18 mouse cellular contexts compared by ENCODE assay signal in the genomic region with DNA sequence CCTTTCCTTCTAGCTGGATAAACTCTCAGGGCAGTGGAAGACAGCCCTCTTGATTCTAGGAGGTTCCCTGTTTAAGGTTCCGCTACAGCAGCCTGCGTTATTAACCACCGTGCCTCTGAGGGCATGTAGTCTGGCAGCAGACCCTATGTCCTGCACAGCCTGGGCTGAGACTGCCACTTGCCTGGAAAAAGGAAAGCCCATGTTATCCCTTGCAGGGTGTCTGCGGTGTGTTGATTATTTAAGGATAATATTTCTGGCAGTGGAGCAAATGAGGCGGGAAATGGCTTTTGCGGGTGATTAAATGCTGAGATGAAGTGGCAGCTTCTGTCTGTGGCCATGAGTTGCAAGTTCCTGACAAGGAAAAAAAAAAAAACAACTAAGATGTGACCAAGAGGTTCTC.
"Had no signal": no experiment of that assay in that cellular context is flagged by ENCODE, and none has a peak within 500 bp of the region (broad histone marks: within the 10 kb centered on the region; RNA-seq: fewer than 3 reads in every experiment).

No protein-coding gene starts in this region.

- DNase-seq: kidney, adult 9 months; kidney, postnatal 36 days; left cerebral cortex, postnatal 4 days; liver, postnatal 0 days; lung, embryonic 14.5 days; thymus, adult 18-20 months; thymus, postnatal 36 days had no signal

- H3K27me3 ChIP-seq: intestine, embryonic 15.5 days; limb, embryonic 12.5 days; limb, embryonic 15.5 days; midbrain, embryonic 15.5 days; neural tube, embryonic 12.5 days; neural tube, embryonic 15.5 days had no signal

- H3K4me3 ChIP-seq: intestine, embryonic 15.5 days; limb, embryonic 12.5 days; limb, embryonic 15.5 days; midbrain, embryonic 12.5 days; midbrain, embryonic 15.5 days; neural tube, embryonic 12.5 days; neural tube, embryonic 15.5 days had no signal

- H3K36me3 ChIP-seq: intestine, embryonic 15.5 days; limb, embryonic 12.5 days; limb, embryonic 15.5 days; midbrain, embryonic 12.5 days; midbrain, embryonic 15.5 days; neural tube, embryonic 12.5 days; neural tube, embryonic 15.5 days had no signal

- ATAC-seq: intestine, embryonic 15.5 days; liver, postnatal 0 days; lung, postnatal 0 days; midbrain, embryonic 15.5 days had no signal

- H3K4me2 ChIP-seq: intestine, embryonic 15.5 days; limb, embryonic 12.5 days; limb, embryonic 15.5 days; liver, embryonic 11.5 days; lung, embryonic 14.5 days; midbrain, embryonic 12.5 days; midbrain, embryonic 15.5 days; neural tube, embryonic 12.5 days; neural tube, embryonic 15.5 days had no signal

- H3K9me3 ChIP-seq: intestine, embryonic 15.5 days; limb, embryonic 12.5 days; limb, embryonic 15.5 days; midbrain, embryonic 12.5 days; midbrain, embryonic 15.5 days; neural tube, embryonic 12.5 days; neural tube, embryonic 15.5 days had no signal

- H3K4me1 ChIP-seq: intestine, embryonic 15.5 days; limb, embryonic 12.5 days; limb, embryonic 15.5 days; midbrain, embryonic 12.5 days; midbrain, embryonic 15.5 days had no signal

- H3K27ac ChIP-seq: intestine, embryonic 15.5 days; limb, embryonic 12.5 days; limb, embryonic 15.5 days; liver, embryonic 14.5 days; macrophage; midbrain, embryonic 12.5 days; midbrain, embryonic 15.5 days; neural tube, embryonic 12.5 days; neural tube, embryonic 15.5 days had no signal

- H3K9ac ChIP-seq: intestine, embryonic 15.5 days; limb, embryonic 12.5 days; limb, embryonic 15.5 days; liver, embryonic 14.5 days; liver, postnatal 0 days; lung, embryonic 14.5 days; midbrain, embryonic 12.5 days; midbrain, embryonic 15.5 days; neural tube, embryonic 12.5 days; neural tube, embryonic 15.5 days had no signal
